Mouse (Mus musculus) limb, embryonic 14.5 days (tissue): ENCODE data around the gene P3h1. TPM values are rescaled to one million over a fixed set of nuclear protein-coding genes. Genes with fewer than 3 reads are reported as not detected.
A peak's percentile ranks its signal among the peaks of the same experiment; 100 is the strongest.

Source experiments
- ATAC-seq: fragments of 200-750 bp; cut with Nextera tagmentation; 2 replicates; pipeline ENCODE4 v1.8.0; 2017; ENCODE audit warnings: low read depth, moderate number of reproducible peaks, moderate TSS enrichment; ENCODE audit not compliant: low FRiP score
- DNase-seq: peaks from one replicate; pipeline ENCODE4 v3.0.0-alpha.2; 2015; ENCODE audit warnings: low spot score
- H3K27ac ChIP-seq: fragments of 300-500 bp; sonication (generic); replicated peaks from 2 replicates; pipeline ENCODE4 v1.5.1; 2014; ENCODE audit warnings: low read depth, mild to moderate bottlenecking, low read length, moderate library complexity, mixed read lengths
- H3K27me3 ChIP-seq: fragments of 300-500 bp; sonication (generic); 2 replicates; pipeline ENCODE4 v1.6.1; 2014; ENCODE audit warnings: low read length, mixed read lengths; ENCODE audit not compliant: control insufficient read depth, insufficient read depth
- H3K36me3 ChIP-seq: fragments of 300-500 bp; sonication (generic); 2 replicates; pipeline ENCODE4 v1.6.1; 2014; ENCODE audit warnings: mild to moderate bottlenecking, low read length, moderate library complexity, mixed read lengths; ENCODE audit not compliant: control insufficient read depth, insufficient read depth
- H3K4me1 ChIP-seq: fragments of 300-500 bp; sonication (generic); 2 replicates; pipeline ENCODE4 v1.6.1; 2014; ENCODE audit warnings: antibody characterized with exemption, low read length, mixed read lengths; ENCODE audit not compliant: control insufficient read depth, insufficient read depth
- H3K4me2 ChIP-seq: fragments of 300-500 bp; sonication (generic); replicated peaks from 2 replicates; pipeline ENCODE4 v1.6.1; 2014; ENCODE audit warnings: low read depth, mild to moderate bottlenecking, low read length, moderate library complexity; ENCODE audit not compliant: severe bottlenecking
- H3K4me3 ChIP-seq: fragments of 300-500 bp; sonication (generic); replicated peaks from 2 replicates; pipeline ENCODE4 v1.5.1; 2014; ENCODE audit warnings: low read length
- H3K9ac ChIP-seq: fragments of 300-500 bp; sonication (generic); 2 replicates; pipeline ENCODE4 v1.6.1; 2014; ENCODE audit warnings: mild to moderate bottlenecking, low read depth, low read length, moderate library complexity; ENCODE audit not compliant: severe bottlenecking
- H3K9me3 ChIP-seq: fragments of 300-500 bp; sonication (generic); 2 replicates; pipeline ENCODE4 v1.6.1; 2016; ENCODE audit warnings: low read length; ENCODE audit not compliant: control insufficient read depth
- POLR2A ChIP-seq: fragments of 200-500 bp; IDR thresholded peaks from 2 replicates; pipeline ENCODE4 v1.8.0; 2012; ENCODE audit warnings: inconsistent platforms, mild to moderate bottlenecking, moderate library complexity, borderline replicate concordance; ENCODE audit not compliant: insufficient read depth, insufficient read length; ENCODE audit errors: extremely low read depth
- WGBS: fragments of 180-500 bp; shearing (Covaris S2); extraction: QIAGEN DNeasy Blood & Tissue Kit; methylation state at CpG from one replicate; pipeline ENCODE4 v1.1.7; 2014; 5-methylcytosine and 5-hydroxymethylcytosine counted together
- polyA plus RNA-seq, 2 experiments: library from polyadenylated mRNA; depleted of rRNA in 1 of 2; stranded (reverse) in 1 of 2; unstranded in 1 of 2; fragments of >200 nt; fragmentation: Nextera tagmentation in 1 of 2; extraction: Ambion mirVana in 1 of 2; gene quantifications; 2 replicates each; pipeline versions ENCODE4 v1.2.1 to v1.2.3; 2012 to 2014

Gene P3h1
- polyA plus RNA-seq (2012; rRNA removed) (162 and 200 TPM in 2 replicates), polyA plus RNA-seq (2014; fragmentation: Nextera tagmentation; extraction: Ambion mirVana) (93.2 and 98.0 TPM in 2 replicates)

DNA sequence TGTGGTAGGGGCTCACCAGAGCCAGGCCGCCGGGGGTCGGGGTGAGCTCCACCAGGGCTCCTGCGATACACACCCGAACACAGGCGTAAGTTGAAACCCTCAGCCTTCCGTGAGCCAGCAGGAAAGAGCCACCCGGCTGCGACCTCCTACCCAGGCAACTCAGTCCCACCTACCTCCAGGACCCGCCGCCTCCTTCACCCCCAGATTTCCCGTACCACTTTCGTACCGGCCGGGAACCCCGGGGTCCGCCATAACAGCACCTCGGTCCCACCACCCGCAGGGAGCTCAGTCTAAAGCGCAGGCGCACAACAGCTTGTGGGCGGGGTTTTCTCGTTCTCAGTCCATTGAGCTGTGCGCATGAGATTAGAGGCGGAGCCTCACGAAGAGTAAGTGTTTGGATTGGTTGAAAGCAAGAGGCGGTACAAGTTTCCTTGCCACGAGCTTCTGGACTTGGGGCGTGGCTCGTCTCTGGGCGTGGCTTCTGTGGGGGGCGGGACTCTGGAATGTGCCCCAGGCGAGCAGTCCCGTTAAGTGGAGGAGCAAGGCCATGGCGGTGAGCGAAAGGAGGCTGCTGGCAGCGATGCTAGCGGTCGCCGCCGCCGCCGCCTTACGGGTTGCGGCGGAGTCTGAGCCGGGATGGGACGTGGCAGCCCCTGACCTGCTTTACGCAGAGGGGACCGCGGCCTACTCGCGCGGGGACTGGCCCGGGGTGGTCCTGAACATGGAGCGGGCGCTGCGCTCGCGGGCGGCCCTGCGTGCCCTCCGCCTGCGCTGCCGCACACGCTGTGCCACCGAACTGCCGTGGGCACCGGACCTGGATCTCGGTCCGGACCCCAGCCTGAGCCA lies at the start of gene P3h1, which contains the start of gene AU022252:
Gene P3h1, plus strand, starts transcription at position 506 of the 846 bp plus-strand sequence.
Gene AU022252, minus strand, starts transcription at position 303 of the 846 bp plus-strand sequence.
- WGBS: 3% methylated on average over 42 of the region's 71 CpGs
- H3K4me2 ChIP-seq: peak within 1 kb of the TSS; percentile 78
- H3K27me3 ChIP-seq: no peaks in the 10 kb centered on the region
- H3K4me3 ChIP-seq: peak within 1 kb of the TSS; percentile 96
- H3K4me1 ChIP-seq: peaks cover 8% of the 10 kb centered on the region
- H3K9ac ChIP-seq: peak within 1 kb of the TSS; percentile 86
- ATAC-seq (peak; percentile 98), DNase-seq (peak; percentile 100)
- peak within 1 kb of the TSS; percentile 74 for H3K27ac ChIP-seq
- TF ChIP-seq POLR2A: peak; percentile 40; the same call in 1 of the 2 replicates
- H3K9me3 ChIP-seq: no peaks in the 10 kb centered on the region
- peaks cover 28% of the 10 kb centered on the region for H3K36me3 ChIP-seq

DNA sequence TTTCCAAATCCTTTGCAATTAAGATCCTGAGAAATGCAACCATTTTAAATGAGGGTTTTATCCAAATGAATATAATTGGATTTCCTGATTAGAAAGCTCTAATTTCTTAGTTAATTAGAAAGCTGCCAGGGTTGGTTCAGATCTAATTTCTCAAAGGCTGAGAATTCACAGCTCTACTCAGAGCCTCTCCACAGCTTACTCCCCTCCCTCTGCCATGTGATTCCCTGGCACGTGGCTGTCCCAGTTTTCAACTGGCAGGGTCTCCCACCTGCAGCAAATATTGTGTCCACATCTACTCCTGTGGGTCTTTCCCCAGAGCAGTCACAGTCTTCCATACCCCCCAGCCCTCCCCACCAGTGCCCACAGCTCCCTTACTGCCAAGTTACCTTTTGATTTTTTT lies 49.2 kb upstream of the P3h1 start:
- no peaks in the 10 kb centered on the region for H3K9me3 ChIP-seq
- no peak overlapping the region for H3K27ac ChIP-seq
- no peaks in the 10 kb centered on the region for H3K27me3 ChIP-seq
- no peak for ATAC-seq
- H3K4me2 ChIP-seq: no peak overlapping the region
- WGBS: 48% methylated on average over 1 of the region's 1 CpGs
- no peaks in the 10 kb centered on the region for H3K4me1 ChIP-seq
- H3K9ac ChIP-seq: no peak overlapping the region
- H3K36me3 ChIP-seq: no peaks in the 10 kb centered on the region
- no peak for DNase-seq
- no peak for TF ChIP-seq POLR2A
- no peak overlapping the region for H3K4me3 ChIP-seq

DNA sequence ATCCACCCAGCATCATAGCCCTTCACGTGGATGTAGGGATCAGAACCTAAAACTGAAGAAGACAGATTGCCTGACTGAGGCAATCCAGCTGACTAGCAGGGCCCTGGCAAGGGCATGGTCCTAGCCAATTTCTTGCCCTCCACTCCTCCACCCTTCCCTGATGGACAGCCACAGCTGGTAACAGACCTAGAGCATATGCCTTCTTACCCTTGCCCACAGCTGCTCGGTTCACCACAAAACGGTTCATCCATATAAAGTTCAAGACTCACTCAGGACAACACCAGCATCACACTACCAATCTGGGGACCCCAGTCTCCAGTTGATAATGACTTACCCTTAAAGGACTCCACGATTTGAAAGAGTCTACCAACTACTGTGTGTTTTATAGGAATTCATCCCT lies 46.9 kb upstream of the P3h1 start:
- no peak for DNase-seq

DNA sequence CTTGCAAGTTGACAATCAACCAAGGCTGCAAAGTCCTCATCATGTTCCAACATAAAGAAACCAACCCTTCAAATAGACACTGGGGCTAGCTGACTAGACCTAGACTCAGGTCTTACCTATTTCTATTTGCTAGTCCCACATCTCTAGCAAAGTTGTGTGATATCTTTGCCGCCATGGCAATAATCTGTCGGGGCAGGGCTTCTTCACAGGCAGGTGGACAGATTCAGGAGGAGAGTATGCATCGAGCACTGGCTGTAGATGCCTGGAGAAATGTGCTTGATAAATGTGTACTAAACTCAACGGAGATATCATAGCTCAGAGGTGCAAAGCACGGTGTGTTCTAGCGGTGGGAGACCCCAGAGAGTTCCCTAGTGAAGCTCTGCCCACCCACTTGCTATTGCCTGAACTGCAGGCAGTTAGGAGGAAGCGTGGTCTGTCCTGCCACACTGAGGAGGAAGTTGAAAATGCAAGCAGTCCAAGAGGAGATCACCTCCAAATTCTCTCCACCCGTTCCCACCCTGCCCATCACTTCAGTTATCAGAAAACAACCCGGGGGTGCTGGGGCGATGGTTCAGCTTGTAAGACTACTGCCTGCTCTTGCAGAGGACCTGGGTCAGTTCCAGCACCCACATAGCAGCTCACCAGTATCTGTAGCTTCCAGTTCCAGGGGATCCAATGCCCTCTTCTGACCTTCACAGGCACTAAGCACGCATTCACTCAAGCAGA lies 44.5 kb upstream of the P3h1 start:
- TF ChIP-seq POLR2A: no peak
- Histone ChIP-seq H3K9ac (no peak overlapping the region), H3K27me3 (no peaks in the 10 kb centered on the region), H3K36me3 (no peaks in the 10 kb centered on the region), H3K4me1 (no peaks in the 10 kb centered on the region), H3K4me2 (no peak overlapping the region), H3K4me3 (no peak overlapping the region), H3K9me3 (no peaks in the 10 kb centered on the region), H3K27ac (no peak overlapping the region)
- ATAC-seq (no peak), DNase-seq (no peak)
- WGBS: 52% methylated on average over 11 of the region's 11 CpGs

More for the DNA sequence above, 46.9 kb upstream of the P3h1 start:
- Histone ChIP-seq H3K36me3 (no peaks in the 10 kb centered on the region), H3K9ac (no peak overlapping the region), H3K4me1 (no peaks in the 10 kb centered on the region), H3K4me3 (no peak overlapping the region), H3K9me3 (no peaks in the 10 kb centered on the region), H3K27me3 (no peaks in the 10 kb centered on the region), H3K4me2 (no peak overlapping the region), H3K27ac (no peak overlapping the region)
- no peak for TF ChIP-seq POLR2A
- 79% methylated on average over 4 of the region's 4 CpGs for WGBS
- no peak for ATAC-seq

DNA sequence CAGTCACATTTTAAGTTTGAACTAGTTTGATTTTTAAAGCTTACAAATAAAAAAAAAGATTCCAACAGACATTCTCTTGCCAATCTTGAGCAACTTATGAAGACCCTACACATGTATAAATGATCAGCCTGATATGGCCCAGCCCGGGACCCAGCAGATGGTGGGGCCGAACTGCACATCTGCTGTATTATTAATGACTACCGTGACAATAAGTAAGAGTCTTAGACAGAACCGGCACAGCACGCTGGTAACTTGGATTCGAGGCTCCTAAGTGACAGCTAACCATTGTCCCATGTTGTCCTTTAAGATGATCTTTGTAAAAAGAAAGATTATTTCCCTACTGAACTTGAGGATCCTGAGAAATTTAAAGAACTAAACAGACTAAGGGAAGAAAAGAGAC lies 43.3 kb upstream of the P3h1 start:
- no peaks in the 10 kb centered on the region for H3K36me3 ChIP-seq
- no peaks in the 10 kb centered on the region for H3K4me1 ChIP-seq
- no peak overlapping the region for H3K27ac ChIP-seq
- H3K9me3 ChIP-seq: no peaks in the 10 kb centered on the region
- DNase-seq (no peak), ATAC-seq (no peak)
- WGBS: 74% methylated on average over 6 of the region's 6 CpGs
- H3K9ac ChIP-seq: no peak overlapping the region
- no peak overlapping the region for H3K4me3 ChIP-seq
- no peaks in the 10 kb centered on the region for H3K27me3 ChIP-seq
- TF ChIP-seq POLR2A: no peak
- H3K4me2 ChIP-seq: no peak overlapping the region
